Mouse (Mus musculus) heart, postnatal 14 days (tissue): ENCODE measurements around the gene Psma6. TPM values are rescaled to one million over a fixed set of nuclear protein-coding genes. Genes with fewer than 3 reads are reported as not detected.
A peak's percentile ranks its signal among the peaks of the same experiment; 100 is the strongest.
"Not testable (repeated sequence)": the region's sequence is repeated elsewhere in the genome, so short reads cannot be mapped to it uniquely, and the experiment has no call there.

Source experiments
- DNase-seq, 2 experiments: peaks; one replicate each; pipeline ENCODE4 v3.0.0; 2021 to 2022
- intact Hi-C: fragments of 180-260 bp; cut with DNase I; formaldehyde crosslinking; loops from one replicate; pipeline ENCODE4 v1.15.1; 2025
- long read RNA-seq, 2 experiments: library from polyadenylated mRNA; stranded (forward); transcript quantifications; one replicate each; pipeline ENCODE4 v2.0.0; 2021
- total RNA-seq, 2 experiments: library from RNA; stranded (reverse); gene quantifications; 2 replicates each; pipeline ENCODE4 v1.2.3; 2021

The Psma6 gene
- 100 to 1,000 TPM; 160 to 168 TPM for total RNA-seq
- long read RNA-seq, experiment 1, transcript Psma6-201 (7 exons, 1,042 nt) = major isoform, 138 of 147 reads
- long read RNA-seq, experiment 1, partial matches to known transcripts = 8 of 147 reads
- long read RNA-seq, experiment 1, other reads (novel, unspliced or antisense) = 1 of 147 reads
- long read RNA-seq, experiment 2, transcript Psma6-201 (7 exons, 1,042 nt) = major isoform, 79 of 87 reads
- long read RNA-seq, experiment 2, partial matches to known transcripts = 6 of 87 reads
- long read RNA-seq, experiment 2, other reads (novel, unspliced or antisense) = 1 of 87 reads

DNA sequence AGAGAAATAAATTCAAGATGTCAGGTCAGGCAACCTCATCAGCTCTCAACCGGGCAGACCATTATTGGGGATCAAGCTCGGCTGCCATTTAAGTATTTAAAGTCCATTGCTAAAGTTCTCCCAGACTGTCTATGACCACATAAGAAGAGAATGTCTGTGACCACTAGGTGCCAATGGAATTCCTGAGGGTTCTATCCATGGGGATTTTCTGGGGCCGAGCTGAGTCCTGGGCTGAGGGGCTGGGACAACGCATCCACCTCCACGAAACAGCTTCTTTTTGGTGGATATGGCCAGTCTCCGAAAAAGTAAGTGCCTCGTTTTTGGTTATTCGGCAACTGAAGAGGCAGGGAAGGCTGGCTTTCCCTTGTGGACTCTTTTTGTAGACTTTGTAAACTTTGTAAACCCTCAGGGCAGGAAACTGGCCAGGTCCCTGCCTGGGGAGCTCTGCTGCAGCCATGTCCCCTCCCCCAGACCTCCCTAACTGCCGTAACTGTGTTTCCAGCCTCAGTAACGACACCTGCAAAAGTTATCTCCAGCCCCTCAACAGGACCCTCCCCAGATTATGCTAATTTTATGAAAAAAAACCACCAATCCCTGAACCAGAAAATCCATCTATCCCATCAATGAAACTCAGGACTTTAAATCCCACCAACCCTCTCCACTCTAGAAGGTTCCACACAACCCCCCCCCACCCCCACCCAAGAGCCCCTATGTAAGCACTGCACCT is at the start of gene Psma6:
Gene Psma6, plus strand, starts transcription at position 200 of the 727 bp plus-strand sequence.
- intact Hi-C loops = no loop called here
- no peak for DNase-seq

- intact Hi-C loops, DNase-seq: not testable (repeated sequence)
Measured at GRCm38 (mm10) chr12:55338490-55338889, 45.5 kb upstream of the Psma6 start.

DNA sequence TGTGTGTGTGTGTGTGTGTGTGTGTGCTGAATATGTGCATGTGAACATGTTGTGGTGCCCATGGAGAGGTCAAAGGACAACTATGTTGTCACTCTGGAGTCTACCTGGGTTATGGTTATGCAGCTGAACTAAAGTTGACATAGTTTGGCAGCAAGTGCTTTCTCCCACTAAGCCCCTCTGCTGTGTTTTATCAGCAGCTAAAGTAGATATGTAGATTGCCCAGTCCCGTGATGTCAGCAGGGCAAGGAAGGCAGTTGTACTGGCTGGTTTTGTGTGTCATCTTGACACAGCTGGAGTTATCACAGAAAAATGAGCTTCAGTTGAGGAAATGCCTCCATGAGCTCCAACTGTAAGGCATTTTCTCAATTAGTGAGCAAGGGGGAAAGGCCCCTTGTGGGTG is 41.0 kb upstream of the Psma6 start:
- DNase-seq, intact Hi-C loops: not testable (repeated sequence)

- intact Hi-C loops = no loop called here
- no peak for DNase-seq
Measured at GRCm38 (mm10) chr12:55343998-55344397, 40.0 kb upstream of the Psma6 start.

DNA sequence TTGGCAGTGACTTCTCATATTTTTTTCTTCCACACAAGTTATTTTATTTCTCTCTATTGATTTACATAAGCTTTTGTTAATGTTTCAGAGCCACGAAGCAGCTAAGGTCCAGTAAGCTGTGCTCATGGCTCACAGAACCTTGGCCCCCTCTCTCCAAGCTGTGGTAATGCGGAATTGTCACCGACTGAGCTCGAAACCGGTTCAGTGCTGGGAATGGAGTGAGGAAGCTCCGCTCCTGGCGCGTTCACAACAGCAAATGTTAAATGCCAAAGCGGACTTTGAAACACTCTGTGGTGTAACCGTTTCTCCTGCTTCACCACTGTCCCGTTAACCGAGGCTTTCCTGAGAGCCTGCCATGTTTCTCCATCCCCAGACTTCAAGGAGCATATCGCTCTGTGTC is 39.4 kb upstream of the Psma6 start:
- intact Hi-C loops = no loop called here
- DNase-seq = peak; percentile 11 to 20

- intact Hi-C loops = no loop called here
- DNase-seq = no peak
Measured at GRCm38 (mm10) chr12:55353423-55353822, 30.6 kb upstream of the Psma6 start.

DNA sequence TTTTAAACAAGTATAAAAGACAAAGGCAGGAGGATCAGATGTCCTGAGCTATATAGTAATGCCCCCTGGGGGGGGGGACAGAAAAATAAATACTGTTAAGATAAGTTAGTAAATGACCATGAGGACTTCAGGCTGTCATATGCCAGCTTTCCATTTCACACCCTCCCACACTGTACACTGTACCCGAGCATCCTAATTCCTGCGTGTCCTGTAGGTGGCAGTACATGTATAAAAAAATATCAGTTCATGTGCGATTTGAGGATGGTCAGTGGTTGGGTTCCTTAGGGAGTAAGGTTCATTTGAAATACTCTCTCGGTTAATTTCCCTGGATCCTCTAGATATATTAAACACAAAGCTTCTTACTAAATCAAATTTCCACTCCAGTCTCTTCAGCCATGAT is 29.1 kb upstream of the Psma6 start:
- intact Hi-C loops = loop anchor here (1.0 to 2.0 kb wide), 2 partner anchors 38 to 144 kb away; no protein-coding TSS in a partner anchor
- peak; percentile 26 to 51 for DNase-seq

DNA sequence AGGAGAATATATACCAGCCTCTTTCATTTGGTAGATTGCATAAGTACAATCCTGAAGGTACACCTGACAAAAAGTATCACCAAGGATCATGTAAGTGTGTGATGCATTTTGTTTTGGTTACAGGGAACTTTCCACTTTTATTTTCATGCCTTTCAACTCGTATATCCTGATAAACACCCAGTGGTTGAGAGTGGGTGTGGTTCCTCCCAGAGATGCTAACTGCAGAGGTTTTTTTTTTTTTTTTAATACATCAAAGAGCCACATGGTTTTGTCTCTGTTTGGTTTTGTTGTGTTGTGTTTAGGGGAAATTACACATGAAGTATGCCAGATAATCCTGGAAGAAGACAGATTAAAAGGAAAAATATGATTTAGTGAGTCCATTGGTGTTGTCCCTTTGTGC is 26.7 kb upstream of the Psma6 start:
- intact Hi-C loops = no loop called here
- DNase-seq = no peak

DNA sequence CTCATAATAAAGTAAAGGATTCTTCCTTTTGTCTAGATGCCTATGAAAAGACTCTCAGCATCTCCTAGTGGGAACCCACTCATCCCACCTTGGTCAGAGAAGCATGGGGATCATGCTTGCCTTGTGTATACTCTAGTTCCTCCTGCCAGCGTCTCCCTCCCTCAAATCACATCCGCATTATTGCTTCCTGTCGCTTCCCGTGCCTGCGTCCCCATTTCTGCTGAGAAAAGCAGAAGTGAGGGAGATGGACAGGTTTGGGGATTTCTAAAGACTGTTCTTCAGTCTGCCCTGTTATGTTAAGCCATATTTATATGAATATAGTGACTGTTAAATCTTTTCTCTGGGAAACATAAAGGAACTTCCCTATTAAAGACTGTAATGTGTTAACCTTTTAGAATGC is 23.1 kb upstream of the Psma6 start:
- DNase-seq = no peak

GRCm38 (mm10) chr12:55365083-55365482 is 18.9 kb upstream of the Psma6 start:
- DNase-seq = no peak
- intact Hi-C loops = loop anchor here (5.0 kb wide), 1 partner anchor 67 kb away; no protein-coding TSS in a partner anchor

More for the DNA sequence above, 23.1 kb upstream of the Psma6 start:
- intact Hi-C loops = no loop called here

- DNase-seq = peak in 1 of 2 experiments; percentile 35
- intact Hi-C loops = loop anchor here (2.0 kb wide), 1 partner anchor 124 kb away; no protein-coding TSS in a partner anchor
Measured at GRCm38 (mm10) chr12:55372424-55373055, 11.5 kb upstream of the Psma6 start.

- no peak for DNase-seq
- intact Hi-C loops = no loop called here
Measured at GRCm38 (mm10) chr12:55376956-55377609, 6.9 kb upstream of the Psma6 start.

- no peak for DNase-seq
- intact Hi-C loops = no loop called here
Measured at GRCm38 (mm10) chr12:55377610-55377980, 6.4 kb upstream of the Psma6 start.

DNA sequence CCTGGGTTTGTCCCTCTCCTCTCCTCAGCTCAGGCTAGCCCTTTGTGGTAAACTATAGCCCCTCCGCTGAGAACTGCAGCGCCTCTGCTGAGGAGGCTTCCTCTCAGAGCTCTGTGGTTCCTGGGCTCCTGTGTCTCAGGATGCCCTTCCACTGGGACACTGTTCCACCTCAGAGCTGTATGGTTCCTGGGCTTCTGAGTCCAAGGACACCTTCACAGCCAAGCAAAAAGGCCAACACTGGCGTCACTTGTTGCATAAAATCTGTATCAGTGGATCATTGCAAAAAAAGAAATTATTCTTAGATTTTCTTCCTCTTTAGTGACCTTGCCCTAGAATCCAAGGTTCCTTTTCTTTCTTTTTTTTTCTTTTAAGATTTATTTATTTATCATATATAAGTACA is 804 bp downstream of the Psma6 start:
- intact Hi-C loops = no loop called here
- no peak for DNase-seq

GRCm38 (mm10) chr12:55385931-55386330 is 1.9 kb downstream of the Psma6 start:
- intact Hi-C loops = no loop called here
- peak; percentile 21 to 46 for DNase-seq

DNA sequence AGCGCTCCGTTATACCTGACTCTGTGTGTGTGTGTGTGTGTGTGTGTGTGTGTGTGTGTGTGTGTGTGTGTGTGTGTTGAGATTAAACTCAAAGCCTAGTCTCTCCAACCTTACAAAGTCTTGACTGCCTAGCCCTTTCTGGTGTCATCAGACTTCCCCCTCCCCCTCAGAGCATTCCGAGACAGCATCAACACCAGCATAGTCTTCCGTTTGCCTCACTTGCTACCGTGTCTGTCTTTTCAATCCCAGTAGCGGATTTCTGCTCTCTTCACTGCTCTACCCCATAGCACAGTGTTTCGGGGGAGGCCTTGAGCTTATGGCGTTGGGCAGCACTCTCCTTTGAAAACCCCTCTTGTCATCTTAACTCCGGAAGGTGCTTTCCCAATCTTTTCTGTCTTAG is 2.4 kb downstream of the Psma6 start:
- intact Hi-C loops = no loop called here
- no peak for DNase-seq

DNA sequence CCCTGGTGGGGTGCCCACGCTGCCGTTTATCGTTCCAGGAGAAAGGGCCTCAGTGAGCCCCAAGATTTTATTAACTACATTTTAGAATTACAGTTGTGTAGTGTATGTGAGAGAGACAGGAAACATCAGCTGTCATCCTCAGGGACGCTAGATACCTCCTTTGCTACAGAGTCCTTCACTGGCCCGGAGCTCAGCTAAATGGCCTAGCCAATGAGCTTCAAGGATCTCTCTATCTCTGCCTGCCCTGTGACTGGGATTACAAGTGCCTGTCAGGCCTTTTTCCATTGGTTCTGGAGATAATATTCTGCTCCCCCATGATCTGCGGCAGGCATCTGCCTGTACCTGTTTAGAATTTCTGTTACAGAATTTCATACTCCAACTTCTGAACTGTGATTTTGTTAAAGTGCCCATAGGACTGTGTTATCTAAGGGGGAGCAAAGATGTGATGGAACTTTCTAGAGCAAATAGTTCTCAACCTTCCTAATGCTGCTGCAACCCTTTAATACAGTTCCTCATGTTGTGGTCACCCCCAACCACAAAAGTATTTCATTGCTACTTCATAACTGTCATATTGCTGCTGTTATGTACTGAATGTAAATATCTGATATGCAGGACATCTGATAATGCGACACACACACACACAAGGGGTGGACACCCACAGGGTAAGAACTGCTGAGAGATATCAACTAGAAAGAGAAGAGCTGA is 3.2 kb downstream of the Psma6 start:
- no peak for DNase-seq
- intact Hi-C loops = no loop called here

DNA sequence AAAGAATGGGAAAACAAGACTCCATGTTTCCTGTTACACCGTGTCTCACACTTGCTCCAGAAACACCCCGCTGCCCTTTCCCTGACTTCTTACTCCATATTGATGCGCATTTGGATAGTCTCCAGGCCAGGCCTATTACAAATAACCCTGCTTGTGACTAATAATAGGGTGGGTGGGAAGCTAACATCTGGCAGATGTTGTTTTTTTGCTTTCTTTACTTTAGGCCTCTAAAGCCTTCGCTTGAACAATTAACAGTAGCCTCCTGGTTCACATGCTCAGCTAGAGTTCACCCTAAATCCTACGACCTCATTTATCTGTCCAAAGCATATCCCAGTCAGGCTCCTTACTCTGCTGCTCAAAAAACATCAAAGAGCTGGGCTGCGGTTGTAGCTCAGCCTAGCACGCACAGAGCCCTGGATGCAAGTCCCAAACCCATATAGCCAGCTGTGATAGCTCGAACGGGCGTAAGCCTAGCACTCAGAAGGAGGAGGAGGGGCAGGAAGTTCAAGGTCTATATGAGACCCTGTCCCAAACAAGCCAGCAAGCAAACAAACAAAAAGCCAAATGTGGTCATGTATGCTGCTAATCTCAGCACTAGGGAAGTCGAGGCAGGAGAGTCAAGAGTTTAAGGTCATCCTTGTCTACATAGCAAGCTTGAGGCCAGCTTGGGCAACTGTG is 3.9 kb downstream of the Psma6 start:
- intact Hi-C loops = no loop called here

GRCm38 (mm10) chr12:55388478-55388877 is 4.5 kb downstream of the Psma6 start:
- peak; percentile 42 to 57 for DNase-seq
- intact Hi-C loops = no loop called here

More for the DNA sequence above, 3.9 kb downstream of the Psma6 start:
- no peak for DNase-seq
